Mouse (Mus musculus): ENCODE measurements around the gene Cul1.

DNA sequence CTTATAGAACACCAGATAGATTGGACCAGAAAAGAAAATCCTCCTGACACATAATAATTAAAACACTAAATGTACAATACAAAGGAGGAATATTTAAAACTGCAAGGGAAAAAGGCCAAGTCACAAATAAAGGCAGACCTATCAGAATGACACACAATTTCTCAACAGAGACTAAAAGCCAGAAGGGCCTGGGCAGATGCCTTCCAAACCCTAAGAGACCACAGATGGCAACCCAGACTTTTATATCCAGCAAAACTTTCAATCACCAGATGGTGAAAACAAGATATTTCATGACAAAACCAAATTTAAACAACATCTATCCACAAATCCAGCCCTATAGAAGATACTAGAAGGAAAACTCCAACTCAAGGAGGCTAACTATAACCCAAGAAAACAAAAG, 33.0 kb upstream of the Cul1 start:
- TF ChIP-seq MAZ (IDR thresholded peaks at IDR 0.05; ENCODE audit: low read depth, low read length), result no peak
- no peak for TF ChIP-seq MAFK (IDR thresholded peaks at IDR 0.05; ENCODE audit: insufficient replicate concordance, low read length)
- TF ChIP-seq EP300 (IDR thresholded peaks at IDR 0.05; ENCODE audit: low read length), result no peak
- TF ChIP-seq HCFC1 (IDR thresholded peaks at IDR 0.05; ENCODE audit: low read depth, low read length), result no peak

All from CH12.LX (cell line).